Mouse (Mus musculus): ENCODE measurements around the gene B3galnt2. TPM values are rescaled to one million over a fixed set of nuclear protein-coding genes. Genes with fewer than 3 reads are reported as not detected.
"Not testable (repeated sequence)": the region's sequence is repeated elsewhere in the genome, so short reads cannot be mapped to it uniquely, and the experiment has no call there.

Gene B3galnt2
- total RNA-seq, 2 experiments from 2014 or later = 14.6 to 15.3 TPM

GRCm38 (mm10) chr13:14002706-14003105 is 48.4 kb downstream of the B3galnt2 start:
- intact Hi-C loops (cut with DNase I) = loop anchor here (10.0 kb wide), 1 partner anchor 52 kb away; no protein-coding TSS in a partner anchor
- DNase-seq (ENCODE audit: extremely low spot score in 1 of 2, low spot score in 2 of 2) = no peak

DNA sequence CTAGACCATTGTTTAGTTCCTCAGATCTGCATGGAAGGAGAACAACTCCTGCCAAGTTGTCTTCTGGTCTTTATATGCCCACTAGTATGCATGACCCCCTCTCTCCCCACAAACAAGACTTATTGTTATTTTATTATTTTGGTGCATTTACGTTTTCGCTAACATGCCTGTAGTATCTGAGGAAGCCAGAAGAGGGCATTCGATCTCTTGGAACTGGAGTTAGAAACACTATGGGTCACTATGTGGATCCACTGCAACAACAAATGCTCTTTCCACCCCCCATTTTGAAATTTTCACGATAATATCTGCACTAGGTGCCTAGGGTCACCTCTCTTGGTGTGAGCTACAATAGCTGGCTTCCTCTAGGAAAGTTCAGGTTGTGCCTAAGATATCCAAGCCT is 49.8 kb downstream of the B3galnt2 start:
- DNase-seq (ENCODE audit: extremely low spot score in 1 of 2, low spot score in 2 of 2) = no peak
- intact Hi-C loops (cut with DNase I) = loop anchor here (10.0 kb wide), 1 partner anchor 51 kb away; no protein-coding TSS in a partner anchor

- DNase-seq (ENCODE audit: extremely low spot score in 1 of 2, low spot score in 2 of 2) = no peak
- intact Hi-C loops (cut with DNase I) = loop anchor here (10.0 kb wide), 1 partner anchor 50 kb away; no protein-coding TSS in a partner anchor
Measured at GRCm38 (mm10) chr13:14004999-14005398, 50.7 kb downstream of the B3galnt2 start.

- intact Hi-C loops (cut with DNase I) = loop anchor here (10.0 kb wide), 1 partner anchor 49 kb away; no protein-coding TSS in a partner anchor
- no peak for DNase-seq (ENCODE audit: extremely low spot score in 1 of 2, low spot score in 2 of 2)
Measured at GRCm38 (mm10) chr13:14006056-14006455, 51.8 kb downstream of the B3galnt2 start.

DNA sequence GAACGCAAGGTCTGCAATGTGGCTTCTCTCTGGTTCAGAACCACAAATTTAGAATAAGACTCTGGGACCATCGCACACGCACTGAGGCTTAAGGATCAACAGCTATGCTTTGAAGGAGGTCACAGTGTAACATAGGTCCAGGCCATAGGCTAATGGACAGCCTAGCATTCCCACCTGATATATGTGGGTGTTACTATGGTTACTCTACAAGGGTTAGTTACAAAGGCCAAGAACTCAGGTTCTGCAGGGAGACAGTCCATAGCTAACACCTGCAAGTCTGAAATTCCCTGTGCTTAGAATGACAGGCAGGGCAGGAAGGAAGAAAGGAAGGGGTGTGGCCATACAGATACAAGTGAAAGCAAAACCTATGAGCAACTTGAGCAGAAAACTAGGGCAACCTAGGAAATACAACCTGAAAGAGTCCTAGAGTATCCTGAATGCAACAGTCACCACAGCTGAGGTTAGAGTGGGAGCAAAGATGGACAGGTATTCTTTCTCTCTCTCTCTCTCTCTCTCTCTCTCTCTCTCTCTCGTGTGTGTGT is 57.3 kb downstream of the B3galnt2 start:
- intact Hi-C loops (cut with DNase I) = no loop called here
- DNase-seq (ENCODE audit: extremely low spot score in 1 of 2, low spot score in 2 of 2) = no peak

DNA sequence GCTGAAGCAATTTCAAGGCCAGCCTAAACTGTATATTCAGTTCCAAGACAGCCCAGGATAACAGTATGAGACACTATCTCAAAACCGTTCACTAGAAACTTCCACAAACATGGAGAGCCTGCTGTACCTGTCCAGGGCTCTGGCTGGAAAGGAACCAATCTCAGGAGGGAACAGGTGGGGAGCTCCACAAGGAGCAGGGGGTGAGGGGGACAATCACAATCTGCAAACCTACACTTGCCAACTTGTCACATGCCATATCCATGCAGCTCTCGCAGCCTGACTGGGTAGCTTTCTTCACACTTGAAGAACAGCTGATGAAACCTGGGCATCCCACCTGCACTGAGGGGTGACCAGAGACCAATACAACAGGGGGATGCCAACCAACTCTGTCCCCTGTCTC is 59.7 kb downstream of the B3galnt2 start:
- DNase-seq (ENCODE audit: extremely low spot score in 1 of 2, low spot score in 2 of 2) = no peak
- intact Hi-C loops (cut with DNase I) = no loop called here

DNA sequence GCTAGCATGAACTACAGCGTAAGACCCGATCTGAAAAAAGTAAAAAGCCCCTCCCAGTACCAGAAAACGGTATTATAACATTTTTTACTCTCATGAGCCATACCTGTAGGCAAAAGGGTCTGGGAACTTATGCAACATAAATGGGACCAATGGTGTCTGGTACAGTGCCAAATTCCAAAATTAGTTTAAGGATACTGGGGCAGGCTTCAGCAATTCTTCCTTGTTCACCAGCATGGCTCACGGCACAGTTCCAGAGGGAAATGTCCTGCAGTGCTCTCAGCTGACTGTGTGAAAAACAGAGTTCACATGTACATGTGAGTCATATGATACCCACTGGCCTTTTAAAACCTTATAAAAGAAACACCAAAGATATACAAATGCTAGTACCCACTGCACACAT is 60.3 kb downstream of the B3galnt2 start:
- intact Hi-C loops (cut with DNase I) = no loop called here

DNA sequence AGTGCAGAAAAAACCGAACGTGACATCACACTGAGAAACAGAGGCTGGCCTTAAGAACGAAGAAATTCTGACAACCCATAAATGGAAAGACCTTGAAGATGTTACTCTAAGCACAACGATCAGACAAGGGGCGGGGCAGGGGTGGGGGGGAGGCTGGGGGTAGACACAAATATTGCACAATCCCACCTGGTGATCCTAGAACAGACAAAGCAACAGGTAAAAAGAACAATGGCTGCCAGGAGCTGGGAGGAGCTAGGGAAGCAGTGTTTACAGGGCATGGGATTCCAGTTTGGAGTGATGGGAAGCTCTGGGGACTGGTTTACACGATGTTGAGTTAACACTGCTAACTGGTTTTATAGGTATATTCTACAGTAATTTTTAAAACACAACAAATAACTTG is 61.3 kb downstream of the B3galnt2 start:
- intact Hi-C loops (cut with DNase I) = no loop called here
- DNase-seq (ENCODE audit: extremely low spot score in 1 of 2, low spot score in 2 of 2) = no peak

More for the DNA sequence above, 60.3 kb downstream of the B3galnt2 start:
- no peak for DNase-seq (ENCODE audit: extremely low spot score in 1 of 2, low spot score in 2 of 2)

DNA sequence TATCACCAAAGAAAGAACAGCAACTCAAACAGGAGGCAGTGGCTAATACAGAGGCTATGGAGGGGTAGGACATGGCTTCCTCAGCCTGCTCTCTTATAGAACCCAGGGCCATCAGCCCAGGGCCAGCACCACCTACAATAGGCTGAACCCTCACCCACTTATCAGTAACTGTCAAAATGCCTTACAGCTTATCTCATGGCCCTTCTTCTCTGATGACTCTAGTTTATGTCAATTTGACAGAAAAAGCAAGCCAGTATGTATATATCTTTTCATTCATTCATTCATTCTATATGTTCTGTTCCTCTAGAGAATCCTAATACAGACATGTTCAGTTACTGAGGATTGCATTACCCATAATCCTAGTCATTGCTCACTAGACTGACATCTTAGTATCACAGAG is 64.0 kb downstream of the B3galnt2 start:
- intact Hi-C loops (cut with DNase I) = no loop called here
- DNase-seq (ENCODE audit: extremely low spot score in 1 of 2, low spot score in 2 of 2) = no peak

DNA sequence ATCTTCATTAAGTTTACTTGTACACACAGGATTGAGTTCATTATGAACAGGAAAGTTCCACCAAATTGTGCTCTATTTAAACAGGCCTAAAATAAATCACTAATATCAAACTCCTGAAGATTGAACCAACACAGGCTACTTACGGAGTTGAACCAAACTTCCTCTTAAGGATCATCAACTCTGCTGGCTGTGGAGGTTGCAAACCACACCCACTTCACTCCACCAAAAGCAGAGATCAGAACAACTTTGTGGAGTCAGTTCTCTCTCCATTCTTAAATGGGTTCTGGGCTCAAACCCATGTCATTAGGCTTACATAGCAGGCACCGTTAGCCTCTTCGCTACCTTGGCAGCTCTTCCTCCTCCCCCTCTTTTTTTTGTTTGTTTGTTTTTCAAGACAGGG is 64.6 kb downstream of the B3galnt2 start:
- intact Hi-C loops (cut with DNase I) = no loop called here

GRCm38 (mm10) chr13:14021417-14021816 is 67.1 kb downstream of the B3galnt2 start:
- DNase-seq (ENCODE audit: extremely low spot score in 1 of 2, low spot score in 2 of 2); intact Hi-C loops (cut with DNase I): not testable (repeated sequence)

More for the DNA sequence above, 64.6 kb downstream of the B3galnt2 start:
- no peak for DNase-seq (ENCODE audit: extremely low spot score in 1 of 2, low spot score in 2 of 2)

GRCm38 (mm10) chr13:14025554-14025953 is 71.3 kb downstream of the B3galnt2 start:
- no peak for DNase-seq (ENCODE audit: extremely low spot score in 1 of 2, low spot score in 2 of 2)
- intact Hi-C loops (cut with DNase I) = no loop called here

GRCm38 (mm10) chr13:14026154-14026820 is 72.0 kb downstream of the B3galnt2 start:
- intact Hi-C loops (cut with DNase I) = no loop called here
- DNase-seq (ENCODE audit: extremely low spot score in 1 of 2, low spot score in 2 of 2) = no peak

- intact Hi-C loops (cut with DNase I) = no loop called here
Measured at GRCm38 (mm10) chr13:14033309-14034072, 79.2 kb downstream of the B3galnt2 start.

DNA sequence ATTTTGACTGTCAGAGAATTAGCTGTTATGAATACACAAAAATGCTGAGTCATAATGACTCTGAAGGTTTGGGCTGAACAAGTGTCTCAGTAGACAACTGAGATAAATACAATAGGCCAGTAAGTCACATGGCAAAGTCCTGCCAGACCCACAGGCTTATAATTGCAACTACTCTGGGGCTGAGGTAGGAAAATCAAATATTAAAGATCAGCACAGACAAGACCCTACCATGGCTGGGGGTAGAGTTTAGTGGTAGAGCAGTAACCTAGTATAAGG is 79.7 kb downstream of the B3galnt2 start:
- intact Hi-C loops (cut with DNase I) = no loop called here
- no peak for DNase-seq (ENCODE audit: extremely low spot score in 1 of 2, low spot score in 2 of 2)

More at GRCm38 (mm10) chr13:14033309-14034072, 79.2 kb downstream of the B3galnt2 start:
- no peak for DNase-seq (ENCODE audit: extremely low spot score in 1 of 2, low spot score in 2 of 2)

DNA sequence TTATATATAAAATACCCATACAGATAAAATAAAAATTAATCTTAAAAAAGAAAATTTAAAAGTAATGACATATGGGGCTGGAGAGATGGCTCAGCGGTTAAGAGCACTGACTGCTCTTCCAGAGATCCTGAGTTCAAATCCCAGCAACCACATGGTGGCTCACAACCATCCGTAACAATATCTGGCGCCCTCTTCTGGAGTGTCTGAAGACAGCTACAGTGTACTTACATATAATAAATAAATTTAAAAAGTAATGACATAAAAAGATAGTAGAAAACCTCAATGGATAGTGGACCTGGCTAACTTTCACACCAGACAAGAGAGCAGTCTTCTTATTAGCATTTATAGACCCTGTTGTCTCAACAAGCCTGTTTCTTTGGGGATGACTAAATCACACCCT is 81.1 kb downstream of the B3galnt2 start:
- DNase-seq (ENCODE audit: extremely low spot score in 1 of 2, low spot score in 2 of 2); intact Hi-C loops (cut with DNase I): not testable (repeated sequence)

- no peak for DNase-seq (ENCODE audit: extremely low spot score in 1 of 2, low spot score in 2 of 2)
- intact Hi-C loops (cut with DNase I) = no loop called here
Measured at GRCm38 (mm10) chr13:14035875-14036630, 81.8 kb downstream of the B3galnt2 start.

DNA sequence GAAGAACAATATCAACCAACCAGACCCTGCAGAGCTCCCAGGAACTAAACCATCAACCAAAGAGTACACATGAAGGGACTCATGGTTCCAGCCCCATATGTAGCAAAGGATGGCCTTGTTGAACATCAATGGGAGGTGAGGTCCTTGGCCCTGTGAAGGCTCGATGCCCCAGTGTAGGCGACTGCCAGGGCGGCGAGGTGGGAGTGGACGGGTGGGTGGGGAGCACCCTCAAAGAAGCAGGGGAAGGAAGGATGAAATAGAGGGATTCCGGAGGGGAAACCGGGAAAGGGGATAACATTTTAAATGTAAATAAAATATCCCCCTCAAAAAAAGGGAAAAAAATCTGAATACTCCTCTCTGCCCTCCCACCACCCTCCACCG is 84.6 kb downstream of the B3galnt2 start:
- intact Hi-C loops (cut with DNase I) = no loop called here
- no peak for DNase-seq (ENCODE audit: extremely low spot score in 1 of 2, low spot score in 2 of 2)

DNA sequence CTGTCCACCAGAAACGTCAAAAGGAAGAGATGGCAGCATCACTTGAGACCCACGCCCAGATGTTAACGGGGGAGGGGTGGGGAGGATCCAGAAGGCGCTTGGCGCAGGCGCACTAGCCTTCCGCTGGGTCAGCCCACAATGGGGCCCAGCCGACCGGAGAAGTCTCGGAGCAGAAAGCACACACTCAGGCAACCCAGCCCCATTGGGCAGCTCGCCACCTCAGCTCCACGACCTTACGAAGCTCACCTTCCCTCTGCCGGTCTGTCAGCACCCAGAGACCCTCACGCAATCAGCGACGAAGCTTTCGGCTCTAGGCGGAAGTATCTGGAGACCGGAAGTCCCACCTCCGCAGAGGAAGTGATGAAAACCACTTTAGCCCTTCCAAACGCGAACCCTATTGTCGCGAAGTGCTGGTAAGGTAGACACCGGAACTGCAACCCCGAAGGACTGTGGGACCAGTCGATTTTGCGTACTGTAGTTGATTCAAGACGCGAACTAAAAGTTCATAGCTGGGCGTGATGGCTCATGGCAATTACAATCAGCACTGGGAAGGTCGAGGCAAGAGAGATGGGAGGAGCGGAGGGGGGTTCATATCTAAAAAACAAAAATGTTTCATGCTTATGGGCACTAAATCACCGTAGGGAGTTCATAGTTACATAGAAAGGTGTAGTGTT is 85.2 kb downstream of the B3galnt2 start, which contains the start of gene Tbce:
TSS of gene Tbce (minus strand) at position 347 of the 674 bp plus-strand sequence.
- intact Hi-C loops (cut with DNase I) = no loop called here
- DNase-seq (ENCODE audit: extremely low spot score in 1 of 2, low spot score in 2 of 2) = peak; percentile 89 to 93

Data from left cerebral cortex, postnatal 10 days (tissue).